Mouse (Mus musculus) cortical plate, adult 2 months (tissue): ENCODE data around the gene Clpb.

Experiments used
- CTCF ChIP-seq: fragments of 200-500 bp; IDR thresholded peaks from 2 replicates; pipeline ENCODE4 v1.5.1; 2011; ENCODE audit warnings: mild to moderate bottlenecking, control low read depth, low read length; ENCODE audit not compliant: insufficient read depth; ENCODE audit errors: extremely low read depth
- POLR2A ChIP-seq: fragments of 200-500 bp; IDR thresholded peaks from 2 replicates; pipeline ENCODE4 v1.6.1; 2011; ENCODE audit warnings: mild to moderate bottlenecking, low read length, control low read depth; ENCODE audit not compliant: insufficient read depth; ENCODE audit errors: extremely low read depth

GRCm38 (mm10) chr7:101823758-101824630, 160.6 kb downstream of the Clpb start:
- TF ChIP-seq POLR2A: no peak
- no peak for TF ChIP-seq CTCF
